Mouse (Mus musculus): ENCODE results near the gene Gm21958. TPM values are rescaled to one million over a fixed set of nuclear protein-coding genes. Genes with fewer than 3 reads are reported as not detected.

The Gm21958 gene
- polyA plus RNA-seq, 1 experiment: not detected

DNA sequence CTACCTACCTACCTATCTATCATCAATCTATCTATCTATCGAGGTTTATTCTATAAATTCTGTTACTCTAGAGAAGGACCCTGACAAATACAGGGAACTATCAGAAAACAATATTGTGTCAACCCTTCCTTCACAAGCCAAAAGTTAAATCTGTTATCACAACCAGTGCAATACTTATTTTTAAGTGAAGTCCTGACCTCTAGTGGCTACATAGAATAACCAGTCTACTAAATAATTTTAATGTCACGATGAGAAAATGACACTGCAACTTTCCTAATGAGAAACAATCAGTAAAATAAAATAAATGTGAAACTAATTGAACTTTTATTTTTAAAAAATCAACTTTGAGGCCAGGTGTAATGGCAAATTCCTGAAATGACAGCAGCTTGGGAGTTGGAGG, 25.1 kb downstream of the Gm21958 start:
- Histone ChIP-seq H3ac (ENCODE audit: control insufficient read depth, insufficient read length, low read depth) (no peak overlapping the region), H3K4me3 (ENCODE audit: insufficient read depth, poor library complexity, severe bottlenecking) (no peak overlapping the region), H3K36me3 (ENCODE audit: control insufficient read depth, insufficient read depth) (no peaks in the 10 kb centered on the region), H3K79me3 (ENCODE audit: low read depth) (peaks cover under 1% of the 10 kb centered on the region), H3K27me3 (ENCODE audit: control insufficient read depth, insufficient read depth, insufficient read length) (no peaks in the 10 kb centered on the region), H3K79me2 (ENCODE audit: control insufficient read depth, insufficient read depth) (peaks cover 12% of the 10 kb centered on the region)
- TF ChIP-seq USF1 (IDR thresholded peaks at IDR 0.05; ENCODE audit: low read depth) (no peak), CEBPB (IDR thresholded peaks at IDR 0.05; ENCODE audit: low read depth) (no peak), MAX (IDR thresholded peaks at IDR 0.05) (no peak), CTCF (IDR thresholded peaks at IDR 0.05; ENCODE audit: control insufficient read depth, insufficient read depth, insufficient read length) (no peak), MYOD1 (IDR thresholded peaks at IDR 0.05; ENCODE audit: control insufficient read depth, insufficient read length, low read depth) (no peak), FOSL1 (IDR thresholded peaks at IDR 0.05; ENCODE audit: insufficient read depth, low read length, poor library complexity, severe bottlenecking) (no peak), MYOG (IDR thresholded peaks at IDR 0.05; ENCODE audit: control insufficient read depth, extremely low read depth, insufficient read length) (no peak)

DNA sequence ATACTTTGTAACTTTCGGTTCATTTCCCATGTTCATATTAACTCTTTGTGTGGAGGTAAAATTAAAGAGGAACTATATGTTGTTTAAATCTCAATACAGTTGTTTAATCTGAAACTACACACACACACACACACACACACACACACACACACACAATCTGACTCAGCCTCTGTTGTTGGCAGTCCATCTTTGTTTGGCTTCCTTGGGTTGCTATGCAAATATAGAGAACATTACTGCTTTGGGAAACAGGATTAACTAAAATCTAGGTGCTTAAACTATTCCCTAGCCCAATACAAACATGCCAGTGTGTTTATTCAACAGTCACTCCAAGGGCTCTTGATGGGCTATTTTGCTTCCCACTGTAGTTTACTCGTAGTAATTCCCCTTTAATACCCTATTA, 26.9 kb downstream of the Gm21958 start:
- TF ChIP-seq MYOG (IDR thresholded peaks at IDR 0.05; ENCODE audit: control insufficient read depth, extremely low read depth, insufficient read length): no peak
- TF ChIP-seq MAX (IDR thresholded peaks at IDR 0.05): no peak
- TF ChIP-seq CTCF (IDR thresholded peaks at IDR 0.05; ENCODE audit: control insufficient read depth, insufficient read depth, insufficient read length): no peak
- no peak for TF ChIP-seq MYOD1 (IDR thresholded peaks at IDR 0.05; ENCODE audit: control insufficient read depth, insufficient read length, low read depth)
- TF ChIP-seq USF1 (IDR thresholded peaks at IDR 0.05; ENCODE audit: low read depth): no peak
- no peak for TF ChIP-seq CEBPB (IDR thresholded peaks at IDR 0.05; ENCODE audit: low read depth)
- TF ChIP-seq FOSL1 (IDR thresholded peaks at IDR 0.05; ENCODE audit: insufficient read depth, low read length, poor library complexity, severe bottlenecking): no peak
- H3ac ChIP-seq (ENCODE audit: control insufficient read depth, insufficient read length, low read depth): no peak overlapping the region
- H3K79me2 ChIP-seq (ENCODE audit: control insufficient read depth, insufficient read depth): no peaks in the 10 kb centered on the region
- no peak overlapping the region for H3K4me3 ChIP-seq (ENCODE audit: insufficient read depth, poor library complexity, severe bottlenecking)
- H3K79me3 ChIP-seq (ENCODE audit: low read depth): no peaks in the 10 kb centered on the region
- H3K36me3 ChIP-seq (ENCODE audit: control insufficient read depth, insufficient read depth): no peaks in the 10 kb centered on the region
- no peaks in the 10 kb centered on the region for H3K27me3 ChIP-seq (ENCODE audit: control insufficient read depth, insufficient read depth, insufficient read length)

DNA sequence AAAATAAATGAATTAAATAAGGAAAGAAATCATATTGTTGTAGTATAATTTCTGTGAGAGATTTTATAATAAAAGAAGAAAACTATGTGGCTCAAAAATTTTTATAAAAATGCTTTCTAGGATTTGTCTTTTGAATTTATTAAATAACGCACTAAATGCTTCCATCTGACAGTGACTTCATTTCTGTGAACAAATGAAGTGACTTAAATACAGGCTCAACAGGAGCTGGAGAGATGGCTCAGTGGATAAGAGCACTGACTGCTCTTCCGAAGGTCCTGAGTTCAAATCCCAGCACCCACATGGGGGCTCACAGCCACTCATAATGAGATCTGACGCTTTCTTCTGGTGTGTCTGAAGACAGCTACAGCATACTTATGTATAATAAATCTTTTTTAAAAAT, 29.0 kb downstream of the Gm21958 start:
- no peaks in the 10 kb centered on the region for H3K79me3 ChIP-seq (ENCODE audit: low read depth)
- H3K79me2 ChIP-seq (ENCODE audit: control insufficient read depth, insufficient read depth): no peaks in the 10 kb centered on the region
- H3K4me3 ChIP-seq (ENCODE audit: insufficient read depth, poor library complexity, severe bottlenecking): no peak overlapping the region
- no peak overlapping the region for H3ac ChIP-seq (ENCODE audit: control insufficient read depth, insufficient read length, low read depth)
- no peaks in the 10 kb centered on the region for H3K27me3 ChIP-seq (ENCODE audit: control insufficient read depth, insufficient read depth, insufficient read length)
- H3K36me3 ChIP-seq (ENCODE audit: control insufficient read depth, insufficient read depth): no peaks in the 10 kb centered on the region
- no peak for TF ChIP-seq MAX (IDR thresholded peaks at IDR 0.05)
- no peak for TF ChIP-seq FOSL1 (IDR thresholded peaks at IDR 0.05; ENCODE audit: insufficient read depth, low read length, poor library complexity, severe bottlenecking)
- TF ChIP-seq CTCF (IDR thresholded peaks at IDR 0.05; ENCODE audit: control insufficient read depth, insufficient read depth, insufficient read length): no peak
- no peak for TF ChIP-seq MYOG (IDR thresholded peaks at IDR 0.05; ENCODE audit: control insufficient read depth, extremely low read depth, insufficient read length)
- TF ChIP-seq MYOD1 (IDR thresholded peaks at IDR 0.05; ENCODE audit: control insufficient read depth, insufficient read length, low read depth): no peak
- no peak for TF ChIP-seq USF1 (IDR thresholded peaks at IDR 0.05; ENCODE audit: low read depth)
- TF ChIP-seq CEBPB (IDR thresholded peaks at IDR 0.05; ENCODE audit: low read depth): no peak

DNA sequence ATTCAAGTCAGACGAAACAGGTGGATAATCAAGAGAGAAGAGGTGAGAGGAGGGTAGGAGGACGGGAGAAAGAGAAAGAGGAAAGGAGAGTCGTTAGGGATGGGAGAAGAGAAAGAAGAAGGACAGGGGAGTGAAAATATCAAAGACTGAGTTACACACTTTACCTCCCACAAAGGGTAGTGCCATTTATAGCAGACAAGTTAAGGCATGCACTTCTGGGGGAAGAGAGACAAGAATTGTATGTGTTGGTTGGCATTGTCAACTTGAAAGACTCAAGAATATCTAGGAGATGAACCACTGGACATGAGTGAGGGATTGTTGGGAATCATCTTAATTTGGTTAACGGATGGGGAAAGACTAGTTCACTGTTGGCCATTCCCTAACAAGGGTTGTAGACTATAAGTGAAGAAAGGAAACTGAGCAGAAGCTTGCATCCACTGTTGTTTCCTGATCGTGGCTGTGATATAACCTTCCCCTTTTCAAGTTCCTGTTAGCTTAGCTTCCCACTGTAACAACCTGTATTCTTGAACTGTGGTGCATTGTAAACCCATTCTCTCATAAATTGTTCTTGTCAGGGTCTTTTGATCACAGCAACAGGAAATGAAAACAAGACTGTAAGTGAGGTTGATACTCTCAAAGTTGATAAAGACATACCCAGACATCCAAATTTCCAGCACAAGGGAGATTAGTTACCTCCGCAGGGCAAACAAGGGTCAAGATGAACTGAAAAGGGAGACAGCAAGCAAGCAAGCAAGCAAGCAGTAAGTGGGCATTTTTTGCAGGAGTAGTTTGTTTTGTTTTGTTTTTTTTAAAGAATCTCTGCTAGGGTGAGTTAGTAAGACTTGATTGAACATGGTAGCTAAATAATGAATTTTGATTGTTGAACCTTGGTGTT, 32.6 kb downstream of the Gm21958 start:
- H3K36me3 ChIP-seq (ENCODE audit: control insufficient read depth, insufficient read depth): no peaks in the 10 kb centered on the region
- no peak overlapping the region for H3K4me3 ChIP-seq (ENCODE audit: insufficient read depth, poor library complexity, severe bottlenecking)
- H3K79me3 ChIP-seq (ENCODE audit: low read depth): no peaks in the 10 kb centered on the region
- H3K27me3 ChIP-seq (ENCODE audit: control insufficient read depth, insufficient read depth, insufficient read length): no peaks in the 10 kb centered on the region
- TF ChIP-seq FOSL1 (IDR thresholded peaks at IDR 0.05; ENCODE audit: insufficient read depth, low read length, poor library complexity, severe bottlenecking) (no peak), MYOD1 (IDR thresholded peaks at IDR 0.05; ENCODE audit: control insufficient read depth, insufficient read length, low read depth) (no peak), CTCF (IDR thresholded peaks at IDR 0.05; ENCODE audit: control insufficient read depth, insufficient read depth, insufficient read length) (no peak), CEBPB (IDR thresholded peaks at IDR 0.05; ENCODE audit: low read depth) (no peak), MYOG (IDR thresholded peaks at IDR 0.05; ENCODE audit: control insufficient read depth, extremely low read depth, insufficient read length) (no peak), MAX (IDR thresholded peaks at IDR 0.05) (no peak), USF1 (IDR thresholded peaks at IDR 0.05; ENCODE audit: low read depth) (no peak)
- H3K79me2 ChIP-seq (ENCODE audit: control insufficient read depth, insufficient read depth): no peaks in the 10 kb centered on the region
- no peak overlapping the region for H3ac ChIP-seq (ENCODE audit: control insufficient read depth, insufficient read length, low read depth)

DNA sequence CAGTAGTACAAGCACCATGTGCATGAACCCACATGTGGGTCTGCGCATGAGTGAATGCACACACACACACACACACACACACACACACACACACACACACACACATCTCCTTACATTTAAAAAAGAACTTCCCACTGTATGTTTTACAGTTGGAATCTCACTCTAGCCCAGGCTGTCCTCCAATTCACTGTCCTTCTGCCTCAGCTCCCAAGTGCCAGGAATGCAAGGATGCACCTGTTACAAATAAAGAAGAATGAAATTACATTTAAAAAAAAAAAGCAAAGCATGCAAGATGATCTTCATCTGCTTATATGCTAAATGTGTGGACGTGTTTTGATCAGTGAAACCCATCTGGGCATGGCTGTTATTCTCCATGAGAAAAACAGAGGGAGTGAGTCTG, 37.3 kb downstream of the Gm21958 start:
- H3K4me3 ChIP-seq (ENCODE audit: insufficient read depth, poor library complexity, severe bottlenecking): no peak overlapping the region
- TF ChIP-seq CEBPB (IDR thresholded peaks at IDR 0.05; ENCODE audit: low read depth) (no peak), USF1 (IDR thresholded peaks at IDR 0.05; ENCODE audit: low read depth) (no peak), FOSL1 (IDR thresholded peaks at IDR 0.05; ENCODE audit: insufficient read depth, low read length, poor library complexity, severe bottlenecking) (no peak), CTCF (IDR thresholded peaks at IDR 0.05; ENCODE audit: control insufficient read depth, insufficient read depth, insufficient read length) (no peak), MYOD1 (IDR thresholded peaks at IDR 0.05; ENCODE audit: control insufficient read depth, insufficient read length, low read depth) (no peak), MYOG (IDR thresholded peaks at IDR 0.05; ENCODE audit: control insufficient read depth, extremely low read depth, insufficient read length) (no peak), MAX (IDR thresholded peaks at IDR 0.05) (no peak)
- H3K27me3 ChIP-seq (ENCODE audit: control insufficient read depth, insufficient read depth, insufficient read length): no peaks in the 10 kb centered on the region
- no peaks in the 10 kb centered on the region for H3K36me3 ChIP-seq (ENCODE audit: control insufficient read depth, insufficient read depth)
- no peak overlapping the region for H3ac ChIP-seq (ENCODE audit: control insufficient read depth, insufficient read length, low read depth)
- H3K79me3 ChIP-seq (ENCODE audit: low read depth): no peaks in the 10 kb centered on the region
- H3K79me2 ChIP-seq (ENCODE audit: control insufficient read depth, insufficient read depth): no peaks in the 10 kb centered on the region
